Mouse (Mus musculus): ENCODE data around the gene H2al1o.
"Not testable (repeated sequence)": the region's sequence is repeated elsewhere in the genome, so short reads cannot be mapped to it uniquely, and the experiment has no call there.

H2al1o gene

DNA sequence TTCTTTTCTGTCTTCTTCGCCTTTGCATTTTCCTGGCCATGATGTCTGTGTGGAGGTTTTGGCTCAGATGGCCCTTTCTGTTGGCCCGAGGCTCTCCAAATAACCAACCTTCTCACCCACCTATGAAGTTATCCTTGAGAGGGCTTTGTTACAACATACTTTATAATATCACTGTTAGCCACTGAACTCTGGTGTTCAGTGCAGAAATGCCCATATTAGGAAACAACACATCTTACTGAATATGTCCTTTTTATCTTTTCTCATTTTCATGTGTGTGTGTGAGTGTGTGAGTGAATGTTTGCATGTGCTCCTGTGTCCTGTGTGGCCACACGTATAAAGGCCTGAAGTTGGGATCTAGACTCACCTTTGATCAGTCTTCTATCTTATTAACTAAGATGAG, at the start of gene H2al1o:
Gene H2al1o (minus strand): TSS at position 101 of the 400 bp plus-strand sequence.
- DNase-seq: not testable (repeated sequence)

- not testable (repeated sequence) for DNase-seq
These were observed 25.8 kb upstream of the H2al1o start for GRCm38 (mm10) chrX:9598036-9598435.

- DNase-seq: no peak
These were observed 35.3 kb downstream of the H2al1o start for GRCm38 (mm10) chrX:9536881-9537280.

All from cerebellum, adult 11 months (tissue).